Mouse (Mus musculus) common myeloid progenitor, adult 5-6 weeks (primary cell): Measurements from ENCODE around the gene Btbd9. TPM values are rescaled to one million over a fixed set of nuclear protein-coding genes. Genes with fewer than 3 reads are reported as not detected.

Source experiments
- ATAC-seq: replicated peaks from 2 replicates; pipeline ENCODE4 v1.8.0; 2016; ENCODE audit warnings: low read depth, mild to moderate bottlenecking, moderate TSS enrichment, inconsistent platforms; ENCODE audit not compliant: poor library complexity, severe bottlenecking
- total RNA-seq: library from RNA; stranded (forward); fragments of 200-1000, 187-1606 nt; gene quantifications from 2 replicates; pipeline ENCODE4 v1.2.3, GENCODE M21; 2017

Btbd9 gene
- total RNA-seq, 1 experiment from 2014 or later, result 25.5 TPM

- ATAC-seq, result no peak
Measured at GRCm38 (mm10) chr17:30236611-30237010, 339.7 kb downstream of the Btbd9 start.

- ATAC-seq, result no peak
Measured at GRCm38 (mm10) chr17:30235380-30235779, 340.9 kb downstream of the Btbd9 start.

GRCm38 (mm10) chr17:30232698-30233097 lies 343.6 kb downstream of the Btbd9 start:
- ATAC-seq, result no peak

DNA sequence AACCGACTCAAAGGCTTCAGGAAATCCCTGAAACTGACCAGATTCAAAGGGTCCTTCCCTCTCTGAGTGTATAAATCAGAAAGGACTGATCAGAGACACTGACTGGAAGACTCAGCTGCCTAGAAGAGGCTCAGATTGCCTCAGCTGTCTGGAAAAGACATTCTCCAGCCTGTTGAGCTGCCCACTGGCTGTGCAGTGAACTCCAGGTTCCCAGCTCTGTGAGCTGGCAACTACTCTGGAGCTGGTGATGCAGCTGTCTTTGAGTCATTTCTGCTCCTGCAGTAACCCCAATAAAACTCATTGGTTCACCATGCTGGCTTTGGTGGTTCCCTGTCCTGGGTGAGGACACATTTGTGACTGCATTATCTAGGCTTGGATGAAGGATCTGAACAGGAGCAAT lies 344.8 kb downstream of the Btbd9 start:
- ATAC-seq, result no peak

DNA sequence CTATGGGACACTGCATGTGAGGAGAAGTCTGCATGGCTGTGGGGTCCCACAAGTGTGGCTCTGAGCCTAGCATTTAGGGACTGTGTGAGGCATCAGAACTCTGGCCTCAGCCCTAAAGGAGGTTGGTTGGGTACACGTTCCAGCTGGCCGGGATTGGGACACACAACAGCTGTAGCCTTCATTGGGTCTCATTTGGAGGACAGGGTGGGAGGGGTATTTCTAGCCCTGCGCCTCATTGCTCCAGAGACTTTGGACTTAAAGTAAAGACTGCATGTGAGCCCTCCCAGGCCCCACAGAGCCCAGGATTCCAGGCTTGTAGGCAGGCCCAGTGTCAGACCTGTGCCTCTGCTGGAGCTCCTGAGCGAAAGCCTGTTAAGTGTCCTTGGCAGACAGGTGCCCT lies 345.9 kb downstream of the Btbd9 start:
- no peak for ATAC-seq

DNA sequence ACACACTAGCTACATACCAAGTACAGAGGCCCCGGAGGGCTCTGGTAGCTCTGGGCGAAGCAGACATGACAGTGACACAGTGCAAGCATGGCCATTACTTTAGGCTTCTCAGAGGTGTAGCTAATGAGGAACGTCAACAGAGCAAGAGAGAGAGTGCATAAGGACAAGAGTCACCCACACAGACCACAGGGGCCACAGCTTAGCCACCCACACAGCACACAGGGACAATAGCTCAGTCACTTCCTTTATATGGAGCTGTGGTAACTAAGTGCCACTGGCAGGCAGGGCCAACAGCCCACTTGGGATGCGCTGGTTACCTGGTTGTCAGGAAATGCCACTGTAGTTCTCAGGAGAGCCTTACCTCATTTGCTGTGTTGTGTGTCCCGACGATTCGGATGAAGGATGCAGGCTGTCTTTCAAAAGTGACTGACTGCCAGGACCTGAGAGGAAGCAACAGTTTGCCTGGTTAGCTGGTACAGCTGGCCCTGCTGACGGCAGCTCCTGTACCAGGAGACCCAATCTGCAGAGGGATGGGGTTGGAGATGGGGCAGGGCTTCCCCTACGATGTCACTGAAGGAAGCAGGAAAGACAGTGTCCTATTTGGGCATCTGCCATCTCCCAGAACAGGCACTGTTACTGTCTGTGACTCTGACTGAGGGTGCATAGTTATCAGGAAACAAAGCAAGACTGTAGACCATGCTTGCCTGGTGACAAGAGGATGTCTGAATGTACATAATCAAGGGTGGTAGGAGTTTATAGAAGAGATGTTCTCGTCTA lies 347.7 kb downstream of the Btbd9 start:
- ATAC-seq, result peak; percentile 68

DNA sequence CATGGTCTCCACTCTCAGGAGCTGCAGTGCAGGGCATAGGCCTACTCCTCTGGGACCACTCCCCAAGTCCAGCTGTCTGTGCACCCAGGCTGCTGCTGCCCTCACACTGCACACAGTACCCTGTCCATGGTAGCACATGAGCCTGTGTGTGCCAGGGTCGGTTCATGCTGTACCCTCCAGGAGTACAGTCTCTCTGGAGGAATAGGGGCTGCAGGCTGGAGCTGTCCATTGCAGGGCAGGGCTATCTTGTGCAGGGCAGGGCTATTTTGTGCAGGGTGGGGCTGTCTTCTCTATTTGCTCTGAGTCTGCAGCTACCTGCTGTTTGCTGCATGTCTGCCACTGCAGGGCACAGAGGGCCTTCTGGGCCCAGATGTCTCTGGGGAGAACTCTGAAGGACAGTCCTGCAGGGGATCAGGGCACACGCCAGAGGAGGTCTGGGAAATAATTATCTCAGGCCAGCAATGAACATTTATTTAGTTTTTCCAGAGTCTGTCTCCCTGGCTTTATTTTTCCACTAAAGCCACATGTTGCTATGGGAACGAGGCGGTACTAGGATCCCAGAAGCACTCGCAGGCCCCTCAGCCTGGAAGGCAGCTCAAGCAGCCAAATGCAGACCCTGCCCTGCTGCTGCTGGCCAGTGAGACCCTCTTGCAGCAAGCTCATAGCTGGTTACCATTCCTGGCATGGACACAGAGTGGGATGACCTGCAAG lies 351.1 kb downstream of the Btbd9 start:
- no peak for ATAC-seq

DNA sequence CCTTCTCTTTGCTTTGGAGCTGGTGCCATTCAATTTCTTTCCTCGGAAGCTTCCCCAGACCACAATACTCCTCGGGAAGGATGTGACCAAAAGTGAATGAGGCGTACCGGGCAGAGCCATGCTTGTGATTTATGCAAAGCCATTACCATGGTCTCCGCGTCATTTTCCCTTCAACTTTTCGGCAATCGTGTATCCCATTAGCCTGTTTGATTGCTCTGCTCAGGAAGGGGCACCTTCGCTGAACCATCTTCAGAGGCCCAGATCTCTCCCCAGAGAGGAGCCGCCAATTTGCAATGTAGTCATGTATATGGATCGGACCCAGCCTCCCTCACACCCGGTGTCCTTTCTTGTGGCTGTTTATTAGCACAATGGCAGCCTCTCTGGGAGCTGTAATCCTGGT lies 353.5 kb downstream of the Btbd9 start:
- no peak for ATAC-seq

GRCm38 (mm10) chr17:30222361-30222760 lies 353.9 kb downstream of the Btbd9 start:
- ATAC-seq, result no peak

GRCm38 (mm10) chr17:30221677-30222076 lies 354.6 kb downstream of the Btbd9 start:
- ATAC-seq, result no peak

GRCm38 (mm10) chr17:30215741-30216140 lies 360.5 kb downstream of the Btbd9 start:
- no peak for ATAC-seq

DNA sequence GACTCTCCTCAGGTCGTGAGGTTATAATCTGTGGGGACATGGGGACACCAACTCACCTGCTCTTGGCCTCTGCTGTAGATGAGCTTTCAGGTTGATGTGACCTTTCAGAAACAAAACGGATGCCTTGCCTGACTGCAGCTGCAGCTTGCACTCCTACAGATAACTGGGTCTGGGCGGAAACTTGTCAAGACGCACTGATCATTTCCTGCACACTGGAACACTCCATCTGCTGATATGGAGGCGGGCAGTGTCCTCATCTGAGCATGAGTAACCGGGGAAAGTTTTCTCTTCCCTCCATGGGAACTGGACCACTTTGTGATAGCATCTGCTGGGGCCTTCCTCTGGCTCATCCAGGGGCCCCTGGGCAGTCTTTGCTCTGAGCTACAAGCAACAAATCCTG lies 361.9 kb downstream of the Btbd9 start:
- ATAC-seq, result 0 out of 2 replicates have a peak, but pooled peaks have one; percentile 9

DNA sequence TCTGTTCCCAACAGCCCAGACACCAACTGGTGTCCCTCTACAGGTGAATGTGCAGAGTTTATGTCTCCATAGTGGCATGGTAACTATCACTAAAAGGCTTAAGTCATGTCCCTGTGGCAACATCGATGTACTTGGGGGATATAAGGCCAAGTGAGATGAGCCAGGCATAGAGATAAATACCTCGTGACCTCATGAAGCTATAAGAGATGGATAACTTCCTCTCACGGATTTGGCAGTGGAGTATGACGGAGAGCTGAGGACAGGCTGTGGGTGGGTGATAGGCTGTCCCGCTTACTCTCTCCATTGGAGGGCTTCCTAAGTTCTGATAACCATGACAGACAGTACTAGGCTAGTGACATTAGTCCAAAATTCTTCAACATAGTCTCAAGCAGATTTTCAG lies 362.9 kb downstream of the Btbd9 start:
- ATAC-seq, result no peak

- no peak for ATAC-seq
Measured at GRCm38 (mm10) chr17:30212647-30213046, 363.6 kb downstream of the Btbd9 start.

GRCm38 (mm10) chr17:30210936-30211335 lies 365.4 kb downstream of the Btbd9 start:
- ATAC-seq, result no peak

DNA sequence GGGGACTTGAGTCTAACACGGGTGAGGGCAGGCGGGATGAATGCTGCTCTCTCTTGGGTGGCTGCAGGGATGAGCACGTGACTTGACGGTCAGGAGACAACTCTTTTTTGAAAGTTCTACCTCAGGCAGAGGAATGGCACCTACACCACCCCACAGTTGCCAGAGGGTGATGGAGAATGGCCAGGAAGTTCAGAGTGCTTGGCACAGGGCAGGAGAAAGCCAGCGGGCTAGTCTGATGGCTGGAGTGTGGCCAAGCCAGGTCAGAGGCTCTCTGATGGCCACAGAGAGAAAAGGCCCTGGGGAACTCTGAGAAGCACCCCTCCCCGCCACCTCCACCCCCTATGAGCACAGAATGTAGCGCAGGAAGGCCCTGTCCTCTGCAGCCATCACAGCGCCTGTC lies 366.0 kb downstream of the Btbd9 start:
- no peak for ATAC-seq

GRCm38 (mm10) chr17:30205062-30205825 lies 371.0 kb downstream of the Btbd9 start:
- no peak for ATAC-seq

DNA sequence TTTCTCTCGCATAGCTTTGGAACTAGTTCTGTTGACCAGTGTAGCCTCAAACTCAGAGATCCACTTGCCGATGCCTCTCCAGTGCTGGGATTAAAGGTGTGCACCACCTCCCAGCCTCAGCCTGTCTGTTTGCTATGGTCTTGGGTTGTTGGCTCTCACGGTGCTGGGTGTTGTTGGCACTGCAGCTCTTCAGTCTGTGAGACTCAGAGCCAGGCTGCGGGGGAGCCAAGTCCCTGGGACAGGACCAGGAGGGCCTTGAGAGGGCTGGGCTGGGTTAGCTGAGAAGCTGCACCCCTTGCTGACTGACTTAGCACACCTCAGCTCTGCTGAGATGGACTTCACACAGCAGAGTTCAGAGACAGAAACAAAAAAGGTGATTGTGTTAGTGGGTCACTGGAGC lies 376.0 kb downstream of the Btbd9 start:
- ATAC-seq, result no peak

DNA sequence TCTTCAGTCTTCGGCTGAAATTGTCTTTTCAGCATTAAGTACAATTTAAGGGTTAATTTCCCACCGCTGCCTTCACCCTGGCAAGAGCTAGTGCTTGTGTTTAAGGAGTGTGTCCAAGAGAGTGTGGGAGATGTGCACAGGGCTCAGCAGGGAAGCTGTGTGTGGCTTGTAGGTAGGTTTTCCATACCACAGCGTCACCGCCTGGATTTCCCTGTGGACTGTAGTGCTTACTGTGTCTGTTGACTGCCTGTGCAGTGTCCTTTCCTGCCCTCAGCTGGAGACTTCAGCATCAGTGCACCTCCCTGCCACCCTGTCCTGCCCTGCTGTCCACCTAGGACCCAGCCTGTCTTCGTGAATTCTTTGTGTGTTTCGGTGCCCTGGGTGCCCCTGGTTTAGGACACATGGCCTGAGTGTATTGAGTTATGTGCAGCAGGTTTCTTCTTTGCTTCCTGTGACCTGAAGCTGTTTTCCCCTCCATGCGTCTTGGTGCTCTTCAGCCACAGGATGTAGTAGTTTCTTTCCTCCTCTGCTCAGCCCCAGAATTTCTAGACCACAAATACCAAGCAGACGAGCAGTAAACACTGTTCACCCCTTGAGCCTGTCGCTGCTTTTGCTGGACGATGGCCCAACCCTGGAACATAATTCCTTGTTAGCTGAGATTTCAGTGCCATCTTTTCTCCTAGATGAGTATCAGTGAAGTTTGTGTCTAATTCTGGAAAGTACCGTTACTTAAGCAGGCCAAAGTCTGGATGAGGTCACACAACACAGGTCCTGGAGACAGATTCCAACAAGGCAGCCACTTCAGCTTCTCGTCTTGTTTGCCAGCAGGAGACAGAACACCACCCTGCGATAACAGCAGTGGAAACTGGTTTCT lies 376.7 kb downstream of the Btbd9 start:
- no peak for ATAC-seq

GRCm38 (mm10) chr17:30198422-30198821 lies 377.9 kb downstream of the Btbd9 start:
- ATAC-seq, result no peak
